Mouse (Mus musculus) bone marrow macrophage, adult 2 months (primary cell): ENCODE measurements around the gene Chid1. TPM values are rescaled to one million over a fixed set of nuclear protein-coding genes. Genes with fewer than 3 reads are reported as not detected.

Experiments used
- H3K27ac ChIP-seq: 2 replicates; pipeline ENCODE4 v1.5.1; 2012; ENCODE audit warnings: low read depth, low read length; ENCODE audit not compliant: insufficient read depth
- H3K4me1 ChIP-seq: 2 replicates; pipeline ENCODE4 v1.6.1; 2012; ENCODE audit warnings: low read length; ENCODE audit not compliant: control insufficient read depth, insufficient read depth
- H3K4me3 ChIP-seq: 2 replicates; pipeline ENCODE4 v1.5.1; 2012; ENCODE audit warnings: mild to moderate bottlenecking, low read length, moderate library complexity; ENCODE audit not compliant: insufficient read depth
- CTCF ChIP-seq: IDR thresholded peaks from 2 replicates; pipeline ENCODE4 v1.5.1; 2012; ENCODE audit warnings: low read depth, mild to moderate bottlenecking, low read length, moderate library complexity
- POLR2A ChIP-seq: IDR thresholded peaks from 2 replicates; pipeline ENCODE4 v1.6.1; 2012; ENCODE audit warnings: mild to moderate bottlenecking, low read depth, low read length, borderline replicate concordance
- polyA plus RNA-seq: library from polyadenylated mRNA; stranded (reverse); fragments of >200 nt; gene quantifications from 2 replicates; pipeline ENCODE4 v1.2.4, GENCODE M21; 2012; ENCODE audit not compliant: missing spikeins, insufficient read depth, insufficient read length

Chid1 gene
- polyA plus RNA-seq, 1 experiment, result 16.3 TPM

DNA sequence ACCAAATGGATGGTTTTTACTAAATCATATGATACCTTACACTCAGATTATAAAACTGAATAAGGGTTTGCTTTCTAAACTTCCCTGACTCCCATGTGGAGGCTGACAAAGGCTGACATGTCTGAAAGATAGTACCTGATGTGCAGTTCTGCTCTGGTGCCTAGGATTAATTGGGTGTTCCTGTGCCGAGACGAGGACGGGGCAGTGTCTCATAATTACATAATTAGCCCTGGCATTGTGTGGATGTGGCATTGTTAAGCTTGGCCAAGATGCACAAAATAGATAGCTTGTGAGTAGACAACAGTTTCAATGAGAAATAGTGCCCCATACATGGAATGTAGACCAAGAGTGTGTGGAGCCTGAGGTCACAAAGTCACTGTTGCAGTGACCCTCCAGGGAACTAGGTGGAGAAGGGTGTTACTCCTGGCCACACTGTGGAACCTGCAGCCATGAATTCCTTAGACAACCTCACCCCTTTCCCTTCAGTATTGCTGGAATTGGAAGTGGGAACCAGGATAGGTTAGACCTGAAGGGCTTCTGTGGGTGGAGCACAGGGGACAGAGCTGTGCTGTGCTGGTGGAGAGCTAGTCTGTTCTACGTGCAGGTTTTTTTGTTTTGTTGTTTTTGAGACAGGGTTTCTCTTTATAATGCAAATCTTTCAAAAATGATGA, 31.1 kb upstream of the Chid1 start:
- no peak for TF ChIP-seq POLR2A
- TF ChIP-seq CTCF, result no peak
- peaks cover 42% of the 10 kb centered on the region for H3K4me1 ChIP-seq

GRCm38 (mm10) chr7:141569916-141570315, 30.3 kb upstream of the Chid1 start:
- TF ChIP-seq POLR2A (no peak), CTCF (no peak)
- peaks cover 44% of the 10 kb centered on the region for H3K4me1 ChIP-seq
- H3K27ac ChIP-seq, result no peak overlapping the region

More for the DNA sequence above, 31.1 kb upstream of the Chid1 start:
- Histone ChIP-seq H3K27ac (no peak overlapping the region), H3K4me3 (no peak overlapping the region)

GRCm38 (mm10) chr7:141569283-141569803, 29.7 kb upstream of the Chid1 start:
- peaks cover 50% of the 10 kb centered on the region for H3K4me1 ChIP-seq
- TF ChIP-seq CTCF, result no peak
- TF ChIP-seq POLR2A, result no peak
- no peak overlapping the region for H3K4me3 ChIP-seq
- no peak overlapping the region for H3K27ac ChIP-seq

More at GRCm38 (mm10) chr7:141569916-141570315, 30.3 kb upstream of the Chid1 start:
- no peak overlapping the region for H3K4me3 ChIP-seq

- Histone ChIP-seq H3K4me3 (no peak overlapping the region), H3K4me1 (peaks cover 51% of the 10 kb centered on the region), H3K27ac (0 out of 2 replicates have a peak overlapping the region, but pooled peaks have one; percentile 41)
- TF ChIP-seq POLR2A (no peak), CTCF (no peak)
Observed at GRCm38 (mm10) chr7:141566587-141566986, 26.9 kb upstream of the Chid1 start.

GRCm38 (mm10) chr7:141564561-141564960, 24.9 kb upstream of the Chid1 start:
- H3K4me1 ChIP-seq, result peaks cover 66% of the 10 kb centered on the region
- no peak overlapping the region for H3K4me3 ChIP-seq
- no peak overlapping the region for H3K27ac ChIP-seq
- no peak for TF ChIP-seq CTCF
- TF ChIP-seq POLR2A, result no peak

- H3K4me1 ChIP-seq, result peaks cover 67% of the 10 kb centered on the region
- no peak for TF ChIP-seq CTCF
- TF ChIP-seq POLR2A, result no peak
Observed at GRCm38 (mm10) chr7:141562852-141563427, 23.3 kb upstream of the Chid1 start.

DNA sequence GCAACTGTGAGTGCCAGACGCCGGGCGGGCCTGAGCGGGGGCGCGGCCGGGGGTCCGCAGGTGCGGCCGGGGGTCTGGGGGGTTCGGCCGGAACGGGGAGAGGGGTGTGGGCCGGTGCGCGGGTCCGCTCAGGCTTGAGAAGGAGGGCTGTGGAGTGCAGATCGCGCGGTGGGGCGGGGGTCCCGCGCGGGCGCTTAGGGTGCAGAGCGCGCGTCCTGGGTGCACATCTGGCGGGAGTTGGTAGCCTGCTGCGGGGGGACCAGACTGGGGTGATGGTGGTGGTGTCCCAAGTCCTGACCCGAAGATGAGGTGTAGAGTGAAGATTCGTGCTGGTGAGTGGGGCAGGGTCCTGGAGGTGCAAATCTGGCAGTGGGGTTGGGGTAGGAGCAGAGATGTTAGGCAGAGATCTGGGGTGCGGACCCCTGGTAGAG, 22.8 kb upstream of the Chid1 start:
- peak overlapping the region; percentile 53 for H3K27ac ChIP-seq
- TF ChIP-seq POLR2A (no peak), CTCF (no peak)
- H3K4me3 ChIP-seq, result peak overlapping the region; percentile 99
- peaks cover 69% of the 10 kb centered on the region for H3K4me1 ChIP-seq

More at GRCm38 (mm10) chr7:141562852-141563427, 23.3 kb upstream of the Chid1 start:
- peak overlapping the region; percentile 40 for H3K27ac ChIP-seq
- peak overlapping the region; percentile 99 for H3K4me3 ChIP-seq

GRCm38 (mm10) chr7:141561682-141562391, 22.2 kb upstream of the Chid1 start, which contains the start of gene Ap2a2:
Gene Ap2a2, plus strand, starts transcription at chr7:141562173.
- Histone ChIP-seq H3K4me1 (peaks cover 64% of the 10 kb centered on the region), H3K27ac (peak within 1 kb of the TSS; percentile 77)
- TF ChIP-seq POLR2A (no peak), CTCF (no peak)

DNA sequence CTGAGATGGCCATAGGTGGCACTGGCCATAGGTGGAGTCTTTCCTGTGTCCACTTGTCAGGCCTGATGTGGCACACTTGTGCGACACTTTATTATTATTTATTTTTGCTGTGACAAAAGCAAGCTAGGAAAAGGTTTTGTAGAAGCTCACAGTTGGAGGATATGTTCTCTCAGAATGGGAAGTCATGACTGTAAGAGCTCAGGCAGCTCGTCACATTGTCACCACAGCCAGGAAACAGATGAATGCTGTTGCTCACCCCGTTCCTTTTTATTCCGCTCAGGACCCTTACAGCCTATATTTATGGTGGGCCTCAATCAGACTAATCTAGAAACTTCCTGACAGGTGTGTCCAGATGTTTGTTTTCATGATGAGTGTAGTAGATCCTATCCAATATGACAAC, 20.8 kb upstream of the Chid1 start:
- H3K27ac ChIP-seq, result peak overlapping the region; percentile 77
- peaks cover 56% of the 10 kb centered on the region for H3K4me1 ChIP-seq
- TF ChIP-seq CTCF (no peak), POLR2A (no peak)
- H3K4me3 ChIP-seq, result no peak overlapping the region

More at GRCm38 (mm10) chr7:141561682-141562391, 22.2 kb upstream of the Chid1 start, which contains the start of gene Ap2a2:
- peak within 1 kb of the TSS; percentile 99 for H3K4me3 ChIP-seq

- Histone ChIP-seq H3K4me3 (no peak overlapping the region), H3K4me1 (peaks cover 54% of the 10 kb centered on the region), H3K27ac (peak overlapping the region; percentile 77)
- no peak for TF ChIP-seq POLR2A
- no peak for TF ChIP-seq CTCF
Observed at GRCm38 (mm10) chr7:141559726-141560325, 20.2 kb upstream of the Chid1 start.
